Mouse (Mus musculus) 416B (cell line): Measurements from ENCODE around the gene Bmyc.
"Not testable (repeated sequence)": the region's sequence is repeated elsewhere in the genome, so short reads cannot be mapped to it uniquely, and the experiment has no call there.

Source experiments
- DNase-seq: peaks from one replicate; pipeline ENCODE4 v3.0.0; 2011; ENCODE audit warnings: low read depth

Bmyc gene

DNA sequence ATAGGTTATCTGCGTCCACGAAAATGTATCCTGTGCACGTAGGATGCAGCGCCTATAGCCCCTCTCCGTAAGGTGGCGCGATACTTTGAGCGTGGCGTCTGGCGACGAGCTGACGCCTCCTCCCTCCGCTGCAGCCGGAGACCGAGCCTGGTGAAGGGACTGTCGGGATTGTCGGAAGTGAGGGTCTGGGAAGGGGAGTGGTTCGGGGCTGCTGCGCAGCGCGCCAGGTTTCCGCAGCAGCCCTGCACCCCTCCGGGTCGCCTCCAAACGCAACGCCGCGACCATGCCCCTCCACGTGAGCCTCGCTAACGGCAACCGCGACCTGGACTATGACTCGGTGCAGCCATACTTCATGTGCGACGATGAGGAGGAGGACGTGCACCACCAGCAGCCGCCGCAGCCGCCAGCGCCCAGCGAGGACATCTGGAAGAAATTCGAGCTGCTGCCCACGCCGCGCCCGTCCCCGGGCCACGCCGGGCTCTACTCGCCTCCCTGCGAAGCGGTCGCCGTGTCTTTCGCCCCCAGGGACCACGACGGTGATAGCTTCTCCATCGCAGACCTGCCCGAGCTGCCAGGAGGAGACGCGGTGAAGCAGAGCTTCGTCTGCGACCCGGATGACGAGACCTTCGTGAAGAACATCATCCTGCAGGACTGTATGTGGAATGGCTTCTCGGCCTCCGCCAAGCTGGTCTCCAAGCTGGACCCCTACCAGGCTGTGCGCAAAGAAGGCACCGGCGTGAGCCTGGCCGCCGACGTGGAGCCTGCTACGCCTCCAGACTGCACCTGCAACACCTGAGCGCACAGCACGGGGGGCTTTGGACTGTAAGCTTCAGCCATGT is at the start of gene Bmyc:
TSS of gene Bmyc (plus strand) at position 97 of the 839 bp plus-strand sequence.
- DNase-seq = no peak

DNA sequence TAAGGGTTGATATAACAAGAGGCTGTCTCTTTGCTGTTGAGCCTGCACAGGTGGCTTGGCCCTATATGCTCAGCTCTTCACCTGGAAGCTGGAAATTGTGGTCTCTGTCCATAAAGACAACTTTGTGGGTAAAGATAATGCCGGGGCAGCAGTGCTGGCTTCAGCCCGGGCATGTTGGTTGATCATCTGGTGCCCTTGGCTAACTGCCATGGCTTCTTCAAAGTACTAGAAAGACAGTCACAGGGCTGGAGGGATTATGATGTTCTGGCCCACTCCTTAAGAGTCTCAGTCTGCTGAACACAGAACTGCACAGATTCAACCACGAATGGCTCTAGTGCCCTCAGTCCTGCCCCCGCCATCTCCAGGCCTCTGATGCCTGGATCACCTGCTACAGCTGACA is 49.3 kb upstream of the Bmyc start:
- peak; percentile 7 for DNase-seq

DNA sequence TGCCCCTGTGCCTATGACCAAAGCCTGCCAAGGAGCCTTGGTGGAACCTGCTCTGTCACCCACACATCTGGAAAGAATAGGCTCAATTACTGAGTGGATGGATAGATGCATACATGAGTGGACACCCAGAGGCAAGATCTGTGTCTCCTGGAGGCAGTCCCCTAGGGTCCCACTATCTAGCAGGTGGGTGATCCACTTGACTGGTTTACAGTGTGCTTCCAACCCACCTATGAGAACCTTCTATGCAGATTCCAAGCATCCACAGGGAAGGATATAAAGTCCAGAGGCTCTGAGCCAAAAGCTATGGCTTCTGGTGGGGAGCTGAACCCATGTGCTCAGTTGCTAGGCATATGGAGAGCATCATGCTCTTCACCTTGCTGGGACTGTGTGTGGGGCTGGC is 48.9 kb upstream of the Bmyc start, which contains the start of gene Lcn5:
TSS of gene Lcn5 (plus strand) at position 301 of the 400 bp plus-strand sequence.
- DNase-seq = no peak

DNA sequence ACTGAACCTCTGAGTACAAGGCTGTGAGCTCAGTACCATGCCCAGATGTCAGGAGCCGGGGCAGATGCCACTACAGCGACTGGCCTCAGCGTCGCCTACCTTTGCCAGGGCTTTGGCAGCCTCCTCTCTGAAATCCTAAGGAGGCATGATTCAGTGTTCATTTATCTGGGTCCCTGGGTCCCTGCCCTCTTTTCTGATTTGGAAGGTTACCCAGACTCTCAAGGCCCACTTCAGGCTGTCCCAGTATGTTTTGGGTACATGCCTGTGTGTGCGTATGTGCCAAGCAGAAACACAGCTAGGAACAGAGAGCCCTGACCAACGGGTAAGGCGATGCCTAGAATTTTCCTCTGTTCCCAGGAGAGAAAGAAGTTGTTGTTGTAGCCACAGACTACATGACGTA is 46.3 kb upstream of the Bmyc start:
- no peak for DNase-seq

DNA sequence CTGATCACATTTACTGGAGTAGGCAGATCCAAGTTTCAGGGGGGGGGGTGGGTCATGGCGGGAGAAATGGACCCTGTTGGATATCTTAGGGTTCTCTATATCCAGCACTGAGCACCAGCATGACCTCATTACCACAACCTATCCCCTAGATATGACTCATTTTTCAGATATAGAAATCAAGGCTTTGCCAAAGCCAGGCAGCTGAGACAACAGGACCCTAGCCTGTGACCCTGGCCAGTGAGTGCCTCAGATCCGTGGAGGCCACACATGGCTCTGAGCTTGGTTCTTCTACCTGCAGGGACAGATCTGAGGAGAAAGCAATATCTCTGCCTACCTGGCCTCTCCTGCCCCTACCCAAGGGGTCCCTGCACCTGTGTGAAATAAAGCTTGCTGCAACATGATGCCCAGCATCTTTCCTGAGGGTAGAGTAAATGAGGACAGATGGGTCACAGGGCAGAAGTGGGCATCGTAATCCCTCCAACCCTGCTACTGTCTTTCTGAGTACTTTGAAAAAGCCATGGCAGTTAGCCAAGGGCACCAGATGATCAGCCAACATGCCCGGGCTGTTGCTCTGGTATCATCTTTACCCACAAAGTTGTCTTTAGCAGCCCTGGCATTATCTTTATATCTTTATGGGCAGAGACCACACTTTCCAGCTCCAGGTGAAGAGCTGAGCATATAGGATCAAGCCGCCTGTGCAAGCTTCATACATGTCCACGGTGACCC is 45.1 kb upstream of the Bmyc start:
- peak; percentile 16 for DNase-seq

DNA sequence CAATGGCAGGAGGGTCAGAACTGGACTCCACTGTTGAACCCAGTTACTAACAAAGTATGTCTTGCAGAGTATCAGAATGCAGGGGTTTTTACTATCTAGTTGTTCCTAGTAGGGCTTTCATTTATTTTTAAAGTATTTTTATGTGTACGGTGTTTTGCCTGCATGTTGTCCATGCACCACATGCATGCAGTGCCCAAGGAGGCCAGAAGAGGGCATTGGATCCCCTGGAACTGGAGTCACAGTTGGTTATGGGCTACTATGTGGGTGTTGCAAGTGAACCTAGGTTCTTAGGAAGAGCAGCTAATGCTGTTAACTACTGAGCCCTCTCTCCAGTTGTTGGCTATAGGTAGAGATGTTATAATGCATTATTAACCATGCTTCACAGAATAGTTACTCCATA is 43.0 kb upstream of the Bmyc start:
- DNase-seq = peak; percentile 54

DNA sequence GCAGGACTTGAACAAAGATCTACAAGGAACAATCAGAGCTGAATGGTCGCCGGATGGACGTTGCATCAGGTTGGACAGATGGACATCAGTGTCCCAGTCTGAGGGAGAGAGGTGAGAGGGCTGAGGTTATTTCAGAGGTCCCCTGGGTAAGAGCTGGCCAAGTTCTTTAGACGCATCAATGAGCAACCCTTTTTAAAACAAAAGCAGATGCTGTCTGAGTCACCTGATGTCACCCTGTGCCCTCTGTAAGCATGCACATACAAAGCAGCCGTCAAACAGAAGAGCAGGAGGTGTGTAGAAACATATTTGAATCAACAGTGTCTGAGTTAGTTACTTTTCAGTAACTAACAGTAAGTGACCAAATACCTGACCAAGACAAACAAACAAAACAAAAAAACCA is 42.4 kb upstream of the Bmyc start:
- DNase-seq = no peak

DNA sequence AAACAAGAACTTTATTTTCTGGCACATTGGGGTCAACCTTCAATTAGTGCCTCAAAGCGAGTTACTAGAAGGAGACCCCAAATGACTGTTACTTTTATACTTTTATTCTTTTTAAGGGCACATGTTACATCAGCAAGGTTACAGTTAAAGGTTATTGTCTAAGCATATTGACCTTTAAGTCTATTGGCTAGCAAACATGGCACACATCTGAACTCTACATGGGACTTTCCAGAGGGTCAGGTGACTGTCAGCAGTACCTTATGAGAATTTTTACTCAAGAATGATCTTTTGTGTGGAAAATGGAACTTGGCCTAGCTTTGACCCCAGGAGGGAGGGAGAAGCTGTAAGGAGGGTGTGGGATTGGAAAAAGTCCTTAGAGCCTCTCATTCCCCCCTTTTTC is 40.0 kb upstream of the Bmyc start:
- DNase-seq = no peak

DNA sequence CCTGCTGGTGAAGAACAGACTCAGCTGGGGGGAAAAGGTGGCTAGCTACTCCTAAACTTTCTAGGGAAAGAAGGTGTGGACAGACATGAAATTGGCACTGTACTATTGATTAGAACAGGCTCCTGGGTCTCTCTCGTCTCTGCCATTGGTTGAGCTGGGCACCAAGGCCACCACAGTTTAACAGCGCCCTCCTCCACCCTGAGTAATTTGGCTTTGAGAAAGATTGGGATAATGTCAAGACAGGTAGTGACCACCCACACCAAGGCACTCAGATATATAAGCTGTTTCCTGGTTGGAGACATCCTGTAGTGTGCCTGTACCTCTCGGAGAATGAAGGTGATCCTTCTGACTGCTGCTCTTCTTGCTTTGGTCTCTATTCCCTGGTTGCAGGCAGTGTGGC is 30.1 kb upstream of the Bmyc start, which contains the start of gene Lcn6:
TSS of gene Lcn6 (plus strand) at position 301 of the 400 bp plus-strand sequence.
- no peak for DNase-seq

DNA sequence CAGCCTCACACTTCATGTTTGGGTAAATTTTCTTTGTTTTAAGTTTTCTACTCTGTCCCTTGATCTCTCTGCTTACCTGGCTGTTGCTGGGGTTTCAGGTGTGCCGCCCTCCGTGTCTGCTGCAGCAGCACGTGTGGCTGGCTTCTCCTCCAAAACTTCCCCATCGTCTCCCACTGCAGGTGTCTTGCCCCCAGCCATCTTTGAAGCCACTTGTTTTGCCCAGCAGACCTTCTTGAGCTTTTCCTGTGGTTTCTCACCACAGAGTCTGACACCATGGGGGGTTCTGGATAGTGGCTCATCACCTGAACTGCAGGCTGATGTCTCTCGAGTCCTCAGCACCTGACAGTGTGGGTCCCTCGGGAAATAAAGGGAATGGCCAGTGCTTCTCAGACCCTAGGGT is 27.0 kb upstream of the Bmyc start:
- no peak for DNase-seq

DNA sequence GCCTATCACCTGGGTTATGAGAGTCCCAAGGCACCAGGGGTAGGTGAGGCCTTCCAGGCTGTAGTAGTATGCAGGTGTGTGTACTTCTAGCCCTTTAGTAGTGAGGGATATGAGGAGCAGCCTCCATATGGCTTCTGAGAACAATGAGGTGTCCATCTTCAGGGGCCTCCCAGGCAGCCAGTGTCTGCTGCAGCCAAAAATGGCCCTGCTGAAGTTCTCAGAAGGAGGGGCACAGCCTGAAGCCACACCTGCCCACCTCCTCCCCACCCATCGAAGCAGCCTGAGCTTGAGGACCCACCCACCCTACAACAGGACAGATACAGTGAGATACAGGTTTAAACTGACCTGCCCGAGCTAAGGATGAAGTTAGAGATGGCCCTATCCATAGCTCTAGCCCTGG is 24.1 kb upstream of the Bmyc start, which contains the start of gene Lcn10:
TSS of gene Lcn10 (plus strand) at position 301 of the 400 bp plus-strand sequence.
- DNase-seq = no peak

DNA sequence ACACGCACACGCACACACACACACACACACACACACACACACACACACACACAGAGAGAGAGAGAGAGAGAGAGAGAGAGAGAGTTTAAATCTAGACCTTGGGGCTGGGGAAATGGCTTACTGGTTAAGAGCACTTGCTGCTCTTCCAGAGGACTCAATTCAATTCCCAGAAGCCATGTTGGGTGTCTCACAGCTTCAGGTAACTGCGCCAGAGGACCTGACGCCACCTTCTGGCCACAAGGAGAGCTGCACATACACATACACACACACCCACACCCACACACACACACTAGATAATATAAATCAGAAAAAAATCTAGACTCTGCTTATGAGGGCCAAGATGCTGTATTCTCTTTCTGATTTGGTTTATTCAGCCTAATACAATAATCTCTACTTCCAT is 19.6 kb upstream of the Bmyc start:
- DNase-seq = peak; percentile 5

DNA sequence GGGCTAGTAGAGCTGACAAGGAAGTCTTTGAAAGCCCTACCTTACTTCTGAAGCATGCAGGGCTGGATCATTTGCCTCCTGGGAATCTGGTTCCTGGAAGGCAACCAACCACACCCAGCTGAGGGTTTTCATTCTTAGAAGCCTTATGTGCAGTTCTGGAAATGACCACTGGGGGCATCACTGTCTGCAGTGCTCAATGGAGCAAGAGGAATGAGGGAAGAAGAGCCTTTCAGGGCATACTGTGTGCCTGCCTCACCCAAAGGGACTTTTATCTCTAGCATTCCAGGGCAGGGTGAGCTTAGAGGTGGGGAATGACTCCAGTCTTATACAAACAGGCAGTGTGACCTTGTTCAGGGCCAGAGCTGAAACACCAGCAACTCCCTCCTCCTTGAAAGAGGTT is 11.9 kb upstream of the Bmyc start:
- DNase-seq = peak; percentile 40

DNA sequence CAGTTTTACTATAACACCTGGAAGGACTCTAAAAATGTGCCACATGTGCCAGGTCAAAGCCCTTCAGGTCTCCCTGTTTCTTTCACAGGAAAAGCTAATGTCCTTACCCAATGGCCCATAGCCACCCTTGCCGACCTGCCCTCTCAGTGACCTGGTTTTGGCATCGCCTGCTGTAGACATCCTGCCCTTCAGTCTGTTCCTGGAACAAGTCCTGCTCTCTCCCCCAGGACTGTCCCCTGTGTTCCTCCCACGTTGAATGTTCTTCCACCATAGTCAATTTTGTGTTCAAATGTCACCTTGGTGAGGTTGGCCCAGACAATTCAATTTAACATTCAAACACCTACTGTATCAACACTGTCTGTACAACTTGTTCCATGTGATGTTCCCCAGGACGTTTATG is 9.6 kb upstream of the Bmyc start:
- no peak for DNase-seq

DNA sequence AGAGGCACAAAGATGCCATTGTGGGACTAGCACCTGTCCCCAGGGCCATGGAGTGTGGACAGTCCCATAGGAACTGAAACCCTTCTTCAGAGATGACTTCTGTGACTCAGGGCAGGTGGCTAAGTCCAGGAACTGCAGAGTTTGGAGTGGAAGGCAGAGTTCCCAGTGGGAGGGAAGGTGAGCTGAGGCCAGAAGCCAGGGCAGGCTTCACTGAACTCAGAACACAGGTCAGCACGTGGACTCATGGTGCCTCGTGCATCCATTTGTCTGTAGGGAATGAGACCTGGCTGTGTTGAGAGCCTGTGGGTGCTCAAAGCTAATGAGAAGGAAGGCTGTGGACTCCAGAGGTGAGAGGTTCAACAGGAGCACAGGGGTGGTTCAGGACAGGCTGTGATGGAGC is 7.8 kb upstream of the Bmyc start:
- DNase-seq = no peak

DNA sequence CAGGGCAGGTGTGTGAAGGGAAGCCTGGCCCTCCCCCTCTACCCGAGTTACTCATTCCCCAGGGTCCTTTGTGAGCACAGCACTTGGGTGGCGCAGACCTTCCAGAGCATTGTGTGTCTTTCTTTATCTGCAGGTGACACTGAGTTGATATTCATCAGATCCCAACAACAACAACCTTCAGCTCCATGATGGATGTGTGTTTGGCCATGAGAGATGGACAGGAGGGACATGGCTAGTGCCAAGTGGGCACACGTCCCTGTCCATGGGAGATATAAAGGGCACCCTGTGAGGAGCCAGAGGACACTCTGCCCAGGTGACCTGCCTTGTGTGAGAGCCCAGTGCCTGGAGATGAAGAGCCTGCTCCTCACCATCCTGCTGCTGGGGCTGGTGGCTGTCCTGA is 6.8 kb upstream of the Bmyc start, which contains the start of gene Obp2a:
TSS of gene Obp2a (plus strand) at position 301 of the 400 bp plus-strand sequence.
- DNase-seq = not testable (repeated sequence)

DNA sequence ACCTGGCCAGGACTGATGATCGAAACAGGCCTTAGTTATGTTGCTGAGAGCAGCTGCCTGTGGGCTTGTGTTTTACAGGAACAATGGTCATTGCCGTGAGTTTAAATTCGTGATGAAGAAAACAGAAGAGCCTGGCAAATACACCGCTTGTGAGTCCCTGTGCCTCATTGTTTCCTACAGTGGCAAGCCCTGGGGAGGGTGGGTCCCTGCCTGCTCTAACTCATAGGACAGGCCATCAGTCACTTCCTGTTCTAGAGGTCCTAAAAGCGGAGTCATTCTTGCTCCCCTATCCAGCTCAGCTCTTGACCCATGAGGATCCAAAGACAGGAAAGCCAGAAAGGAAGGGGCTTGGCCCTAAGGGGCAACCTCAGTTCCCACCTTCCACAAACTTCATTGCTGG is 5.5 kb upstream of the Bmyc start:
- DNase-seq = no peak

DNA sequence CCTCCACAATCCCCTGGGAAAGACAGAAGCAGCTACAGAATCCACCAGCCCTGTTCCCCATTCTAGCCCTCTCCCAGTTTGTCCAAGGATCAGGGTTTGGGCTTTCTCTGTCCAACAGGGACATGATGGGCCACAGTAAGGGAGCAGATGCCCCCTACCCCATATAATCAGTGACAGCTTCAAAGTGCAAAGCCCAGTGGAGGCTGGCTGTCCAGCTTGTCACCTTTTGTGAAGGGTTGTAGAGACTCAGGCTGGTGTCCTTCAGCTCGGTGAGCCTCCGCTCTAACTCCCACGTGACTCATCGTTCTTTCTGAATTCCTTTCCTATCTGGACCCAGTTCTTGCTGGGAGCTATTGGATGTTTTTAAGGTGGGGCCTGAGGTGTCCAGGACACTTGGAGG is 2.8 kb upstream of the Bmyc start:
- DNase-seq = no peak

DNA sequence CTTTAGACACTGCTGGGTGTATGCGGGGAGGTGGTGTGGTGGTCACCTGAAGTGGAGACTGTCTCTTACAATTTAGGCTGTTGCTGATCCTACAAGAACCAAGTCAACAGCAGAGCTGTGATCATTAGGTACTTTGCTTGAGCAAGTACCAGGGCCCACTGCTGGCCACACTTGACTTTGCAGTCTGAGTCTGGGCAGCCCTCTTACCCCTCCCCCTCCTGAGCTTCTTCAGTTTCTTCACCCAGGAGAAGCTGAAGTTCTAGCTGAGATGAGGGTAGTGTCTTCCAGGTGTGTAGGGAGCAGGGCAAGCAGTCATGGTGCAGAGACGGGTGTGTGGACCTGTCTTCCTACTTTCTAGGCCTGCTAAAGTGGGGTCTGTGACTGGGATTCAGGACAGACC is 1.6 kb downstream of the Bmyc start:
- no peak for DNase-seq

DNA sequence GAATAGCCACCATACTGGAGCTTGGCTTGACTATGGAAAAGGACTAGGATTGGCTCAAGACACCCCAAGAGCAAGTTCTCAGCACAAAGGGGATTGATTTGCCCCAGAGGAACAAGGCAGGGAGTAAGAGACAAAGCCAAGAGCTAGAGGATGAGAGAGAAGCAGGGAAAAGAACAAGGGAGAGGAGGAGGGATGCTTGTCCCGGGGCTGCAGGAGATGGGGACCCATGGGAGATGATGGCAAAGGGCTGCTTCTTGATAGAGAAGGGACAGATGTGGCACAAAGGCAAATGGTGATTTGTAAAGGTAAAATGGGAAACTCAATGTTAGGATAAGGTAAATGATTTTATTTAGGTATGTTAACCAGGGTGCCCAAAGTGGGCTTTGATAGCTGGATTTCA is 2.5 kb downstream of the Bmyc start:
- DNase-seq = not testable (repeated sequence)

DNA sequence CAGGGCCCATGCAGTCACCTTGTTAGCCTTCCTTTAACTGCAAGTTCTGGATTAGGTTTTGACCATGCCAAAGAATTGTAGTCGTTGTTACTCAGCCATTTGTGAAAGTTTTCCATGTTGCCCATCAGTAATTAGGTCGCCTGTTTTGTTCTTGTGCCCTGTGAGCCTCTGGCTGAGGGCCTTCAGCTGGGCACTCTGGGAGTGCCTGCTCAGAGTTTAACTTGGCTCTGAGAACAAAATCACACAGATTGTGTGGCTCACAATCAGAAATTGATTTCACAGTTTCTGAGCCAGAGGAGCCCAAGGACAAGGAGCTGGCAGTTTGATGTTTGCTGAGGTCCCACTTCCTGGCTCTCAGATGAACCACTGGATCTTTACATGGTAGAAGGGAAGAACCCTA is 3.3 kb downstream of the Bmyc start:
- DNase-seq = not testable (repeated sequence)

DNA sequence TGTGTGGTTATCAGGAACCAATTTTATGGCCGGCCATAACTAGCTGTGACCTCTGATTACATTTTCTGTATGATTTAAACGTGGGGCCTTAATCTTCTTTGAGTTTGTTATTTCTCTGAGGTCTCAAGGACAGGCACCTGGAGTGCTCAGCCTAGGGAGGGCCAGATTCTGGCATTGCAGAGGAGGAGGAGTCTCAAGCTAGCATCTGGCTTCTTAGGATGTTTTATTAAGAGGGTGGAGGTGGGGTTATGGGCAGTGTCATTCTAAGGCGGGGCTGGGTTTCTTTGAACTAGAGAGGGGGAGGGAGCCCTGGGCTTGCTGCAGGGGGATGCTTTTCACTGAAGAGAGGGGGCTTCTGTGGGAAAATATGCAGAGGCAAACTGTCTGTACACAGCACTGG is 5.1 kb downstream of the Bmyc start:
- DNase-seq = not testable (repeated sequence)

DNA sequence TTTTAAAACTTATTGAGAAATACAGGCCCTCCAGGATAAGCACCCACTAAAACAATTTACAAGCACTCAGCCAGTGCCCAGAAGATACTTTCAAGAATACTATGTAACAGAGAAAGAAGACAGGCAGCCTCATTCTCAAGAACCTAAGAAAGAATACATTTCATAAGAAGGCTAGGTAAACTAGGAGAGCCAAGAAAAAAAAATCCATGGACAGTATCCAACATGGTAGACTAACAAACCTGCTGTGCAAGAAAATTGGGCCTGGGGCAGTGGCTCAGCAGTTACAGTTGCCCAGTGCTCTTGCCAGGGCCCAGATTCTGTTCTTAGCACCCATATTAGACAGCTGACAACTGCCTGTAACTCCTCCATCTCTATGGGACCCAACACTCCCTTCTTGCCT is 10.7 kb downstream of the Bmyc start:
- DNase-seq = no peak
